Mouse (Mus musculus) myocyte (in vitro differentiated cells): Measurements from ENCODE around the gene Nfia.

Source experiments
- MAX ChIP-seq: IDR thresholded peaks from one replicate; pipeline ENCODE4 v1.6.1; 2011; ENCODE audit warnings: low read depth, mild to moderate bottlenecking, control low read depth
- POLR2A ChIP-seq: IDR thresholded peaks from one replicate; pipeline ENCODE4 v1.6.1; 2011; ENCODE audit warnings: low read depth, mild to moderate bottlenecking, control low read depth, moderate library complexity; ENCODE audit not compliant: insufficient read length
- POLR2AphosphoS2 ChIP-seq: IDR thresholded peaks from one replicate; pipeline ENCODE4 v1.6.1; 2011; ENCODE audit warnings: low read depth, control low read depth; ENCODE audit not compliant: insufficient read length
- SRF ChIP-seq: IDR thresholded peaks from one replicate; pipeline ENCODE4 v1.6.1; 2011; ENCODE audit warnings: low read depth; ENCODE audit not compliant: control insufficient read depth, insufficient read length
- TCF12 ChIP-seq: IDR thresholded peaks from one replicate; pipeline ENCODE4 v1.6.1; 2011; ENCODE audit warnings: mild to moderate bottlenecking, control low read depth; ENCODE audit not compliant: poor library complexity, insufficient read depth, severe bottlenecking
- TCF3 ChIP-seq: IDR thresholded peaks from one replicate; pipeline ENCODE4 v1.6.1; 2011; ENCODE audit warnings: low read depth, control low read depth; ENCODE audit not compliant: insufficient read length

GRCm38 (mm10) chr4:97775059-97775458 lies 2.5 kb downstream of the Nfia start:
- no peak for TF ChIP-seq TCF3
- no peak for TF ChIP-seq TCF12
- TF ChIP-seq POLR2A, result no peak
- no peak for TF ChIP-seq POLR2AphosphoS2
- TF ChIP-seq MAX, result no peak
- no peak for TF ChIP-seq SRF
